Mouse (Mus musculus): ENCODE measurements at regions not wholly inside any gene's neighbourhood (a gene's known extent, or its start where the extent isn't known, plus 50 kb on each side); places are given as distances from the start of the nearest gene placed in this dataset.

DNA sequence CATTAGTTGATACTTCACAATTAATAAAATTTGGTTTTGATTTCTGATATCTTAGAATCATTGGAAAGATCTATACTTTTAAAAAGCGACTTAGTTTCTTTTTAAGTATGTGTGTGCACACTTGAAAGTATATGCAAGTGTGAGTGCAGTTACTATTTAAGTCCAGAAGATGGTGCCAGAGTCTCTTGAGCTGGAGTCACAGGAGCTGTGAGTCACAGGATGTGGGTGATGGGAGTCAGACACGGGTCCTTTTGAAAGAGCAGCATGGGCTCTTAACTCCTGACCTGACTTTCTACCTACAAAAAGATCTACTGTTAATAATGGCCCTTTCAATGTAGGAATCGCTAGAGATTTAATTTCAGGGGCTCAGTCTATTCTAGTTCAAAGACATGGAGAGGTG is 87.8 kb upstream of the Cntnap4 start:
- no peak for TF ChIP-seq GATA1 (IDR thresholded peaks at IDR 0.05; ENCODE audit: borderline replicate concordance, low read length)
- TF ChIP-seq FLI1 (IDR thresholded peaks at IDR 0.05; ENCODE audit: low read length) = no peak
